Mouse (Mus musculus): ENCODE data around the gene Fam184b.

DNA sequence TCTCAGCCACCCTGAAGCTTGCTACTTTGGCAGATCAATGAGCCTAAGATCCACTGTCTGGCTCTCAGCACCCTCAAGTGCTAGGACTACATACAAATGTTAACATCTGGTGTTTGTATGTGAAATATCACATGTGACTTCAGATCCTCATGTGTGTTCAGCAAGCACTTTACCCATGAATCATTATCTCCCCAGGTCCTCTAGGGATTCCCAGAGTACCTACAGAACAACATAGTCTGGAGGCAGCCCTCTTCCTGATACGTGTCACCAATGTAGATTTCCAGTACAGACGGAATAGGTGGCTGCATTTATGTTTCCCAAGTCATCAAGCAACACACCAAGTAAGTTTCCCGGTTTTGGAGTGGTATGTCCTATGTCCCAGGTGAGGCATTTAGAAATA, 29.4 kb upstream of the Fam184b start:
- TF ChIP-seq CTCF (IDR thresholded peaks at IDR 0.05; ENCODE audit: borderline replicate concordance, extremely low read depth, insufficient read depth, insufficient read length) = no peak
- TF ChIP-seq POLR2A (IDR thresholded peaks at IDR 0.05; ENCODE audit: borderline replicate concordance, extremely low read depth, insufficient read depth, insufficient read length, poor library complexity, severe bottlenecking) = no peak
